Mouse (Mus musculus) spleen, adult 12 weeks (tissue): ENCODE data around the gene Prpf3.
"Not testable (repeated sequence)": the region's sequence is repeated elsewhere in the genome, so short reads cannot be mapped to it uniquely, and the experiment has no call there.

Experiments
- DNase-seq: peaks from one replicate; pipeline ENCODE4 v3.0.0; 2022; ENCODE audit warnings: low spot score

The Prpf3 gene

GRCm38 (mm10) chr3:95881979-95882815, 26.5 kb upstream of the Prpf3 start, which contains the start of gene Ciart:
TSS of gene Ciart (minus strand) at chr3:95882251.
- DNase-seq: peak; percentile 74

GRCm38 (mm10) chr3:95879063-95879462, 23.4 kb upstream of the Prpf3 start:
- no peak for DNase-seq

- DNase-seq: no peak
Observed at GRCm38 (mm10) chr3:95872048-95872447, 16.4 kb upstream of the Prpf3 start.

GRCm38 (mm10) chr3:95871392-95871867, 15.7 kb upstream of the Prpf3 start, which contains the start of gene Mrps21:
TSS of gene Mrps21 (minus strand) at chr3:95871519.
- DNase-seq: peak; percentile 69

GRCm38 (mm10) chr3:95870976-95871375, 15.3 kb upstream of the Prpf3 start:
- DNase-seq: no peak

DNA sequence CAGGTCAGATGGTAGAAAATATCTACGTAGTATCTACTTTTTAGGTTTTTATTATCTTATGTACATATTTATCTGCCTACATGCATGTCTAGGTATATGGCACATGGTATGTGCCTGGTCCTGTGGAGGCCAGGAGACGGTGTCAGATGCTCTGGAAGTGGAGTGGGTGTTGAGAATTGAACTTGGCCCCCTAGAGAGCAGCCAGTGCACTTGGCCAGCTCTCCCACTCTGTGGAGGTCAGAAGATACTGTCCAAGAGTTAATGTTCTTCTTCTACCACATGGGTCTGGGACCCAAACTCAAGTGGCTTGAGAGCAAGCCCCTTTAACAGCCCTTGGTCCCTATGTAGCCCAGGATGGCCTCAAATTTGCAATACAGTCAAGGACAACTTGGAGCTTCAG, 11.7 kb upstream of the Prpf3 start:
- no peak for DNase-seq

DNA sequence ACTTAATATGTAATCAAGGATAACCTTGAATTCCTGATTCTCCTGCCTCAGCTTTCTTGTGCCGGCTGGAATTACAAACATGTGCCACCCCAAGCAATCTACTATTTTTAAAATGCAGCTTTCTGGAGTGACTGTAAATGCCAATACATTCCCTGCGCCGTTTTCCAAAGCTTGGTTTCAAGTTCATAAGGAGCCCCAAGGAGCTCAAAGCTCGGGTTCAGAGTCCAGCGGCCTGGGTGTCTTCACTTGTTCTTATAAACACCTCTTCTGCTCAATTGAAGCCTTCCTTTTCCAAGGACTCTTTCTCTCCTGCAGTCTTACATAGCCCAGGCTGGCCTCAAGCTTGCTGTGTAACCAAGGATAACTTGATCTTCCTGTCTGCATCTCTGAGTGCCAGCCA, 10.4 kb upstream of the Prpf3 start:
- no peak for DNase-seq

DNA sequence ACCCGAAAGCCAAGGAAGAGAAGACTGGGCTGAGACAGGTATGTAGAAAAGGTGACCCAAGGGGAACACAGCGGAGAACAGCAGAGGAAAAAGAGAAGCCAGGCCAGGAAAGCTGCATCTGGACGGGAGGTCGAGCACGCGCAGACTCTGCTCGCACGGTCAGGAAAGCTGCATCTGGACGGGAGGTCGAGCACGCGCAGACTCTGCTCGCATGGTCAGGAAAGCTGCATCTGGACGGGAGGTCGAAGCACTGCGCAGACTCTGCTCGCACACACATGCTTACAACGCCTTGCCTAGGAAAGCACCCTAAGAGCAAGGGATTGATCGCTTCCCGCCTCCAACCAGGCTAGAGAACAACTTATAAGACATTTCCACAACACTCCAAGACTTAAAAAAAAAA, 9.9 kb upstream of the Prpf3 start:
- DNase-seq: no peak

- DNase-seq: no peak
Observed at GRCm38 (mm10) chr3:95865050-95865449, 9.4 kb upstream of the Prpf3 start.

DNA sequence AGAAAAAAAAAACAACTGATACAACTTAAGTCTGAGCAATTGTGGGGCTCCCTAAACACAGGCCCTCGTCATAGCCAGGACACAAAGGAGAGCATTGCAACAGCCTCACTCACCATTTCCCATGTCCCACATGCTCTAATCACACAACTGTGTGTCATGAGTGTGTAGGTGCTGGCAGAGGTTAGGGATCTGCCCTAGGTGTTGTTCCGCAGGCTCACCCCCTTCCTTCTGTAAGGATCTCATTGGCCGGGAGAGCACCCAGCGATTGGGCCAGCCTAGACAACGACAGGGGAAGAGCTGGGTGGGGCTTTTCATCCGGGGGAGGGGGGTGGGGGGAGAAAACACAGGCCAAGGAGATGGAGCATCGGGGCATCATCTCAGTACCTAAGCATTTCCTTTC, 7.9 kb upstream of the Prpf3 start:
- no peak for DNase-seq

DNA sequence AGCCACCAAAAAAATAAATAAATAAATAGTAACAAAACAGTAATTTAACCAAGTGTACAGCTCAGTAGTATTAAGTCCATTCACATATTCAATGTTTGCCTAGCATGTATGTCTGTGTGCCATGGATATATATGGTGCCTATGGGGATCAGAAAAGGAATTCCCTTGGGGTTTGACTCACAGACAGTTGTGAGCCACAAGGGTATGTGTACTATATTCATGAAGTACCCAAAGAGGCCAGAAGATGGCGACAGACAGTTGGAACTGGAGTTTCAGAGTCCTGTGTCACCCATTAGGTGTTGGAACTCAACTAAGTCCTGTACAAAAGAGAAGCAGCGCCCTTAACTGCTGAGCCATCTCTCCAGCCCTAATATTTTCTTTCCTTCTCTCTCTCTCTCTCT, 6.1 kb upstream of the Prpf3 start:
- peak; percentile 53 for DNase-seq

GRCm38 (mm10) chr3:95861216-95861615, 5.5 kb upstream of the Prpf3 start:
- no peak for DNase-seq

DNA sequence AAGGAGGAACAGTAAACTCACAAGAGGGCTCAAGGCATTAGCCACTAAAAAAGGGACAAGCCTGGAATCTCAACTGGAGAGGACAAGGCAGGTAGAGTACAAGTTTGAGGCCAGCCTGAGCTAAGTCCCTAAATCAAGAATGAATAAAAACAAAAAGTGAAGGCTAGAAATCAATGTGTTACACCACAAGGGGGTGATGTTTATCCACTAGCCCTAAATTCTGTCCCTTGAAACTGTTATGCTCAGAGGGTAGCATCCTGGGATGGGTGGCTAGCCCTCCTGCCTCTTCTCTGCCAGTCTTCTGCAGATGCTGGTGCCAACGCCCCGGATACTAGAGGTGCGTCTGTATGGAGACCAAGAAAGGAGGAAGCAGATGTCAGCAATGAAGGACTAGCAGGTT, 4.6 kb upstream of the Prpf3 start:
- no peak for DNase-seq

- DNase-seq: not testable (repeated sequence)
Observed at GRCm38 (mm10) chr3:95858278-95858677, 2.6 kb upstream of the Prpf3 start.

DNA sequence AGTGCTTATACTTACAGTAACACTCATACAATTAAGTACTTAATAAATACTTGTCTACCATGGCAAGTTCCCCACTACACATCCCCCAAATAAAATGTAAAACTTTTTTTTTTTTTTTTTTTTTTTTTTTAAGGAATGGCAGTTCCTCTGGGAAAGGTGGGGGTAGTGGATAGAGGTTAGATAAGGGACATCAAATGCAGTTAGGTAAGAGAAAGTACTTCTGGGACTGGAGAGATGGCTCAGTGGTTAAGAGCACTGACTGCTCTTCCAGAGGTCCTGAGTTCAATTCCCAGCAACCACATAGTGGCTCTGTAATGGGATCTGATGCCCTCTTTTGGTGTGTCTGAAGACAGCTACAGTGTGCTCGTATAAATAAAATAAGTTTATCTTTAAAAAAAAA, 1.4 kb upstream of the Prpf3 start:
- DNase-seq: not testable (repeated sequence)

GRCm38 (mm10) chr3:95856115-95856514, 430 bp upstream of the Prpf3 start:
- DNase-seq: no peak

- no peak for DNase-seq
Observed at GRCm38 (mm10) chr3:95851317-95851716, 4.4 kb downstream of the Prpf3 start.

- no peak for DNase-seq
Observed at GRCm38 (mm10) chr3:95850611-95851010, 5.1 kb downstream of the Prpf3 start.

- no peak for DNase-seq
Observed at GRCm38 (mm10) chr3:95842503-95843214, 13.0 kb downstream of the Prpf3 start.

- no peak for DNase-seq
Observed at GRCm38 (mm10) chr3:95839250-95839649, 16.4 kb downstream of the Prpf3 start.

DNA sequence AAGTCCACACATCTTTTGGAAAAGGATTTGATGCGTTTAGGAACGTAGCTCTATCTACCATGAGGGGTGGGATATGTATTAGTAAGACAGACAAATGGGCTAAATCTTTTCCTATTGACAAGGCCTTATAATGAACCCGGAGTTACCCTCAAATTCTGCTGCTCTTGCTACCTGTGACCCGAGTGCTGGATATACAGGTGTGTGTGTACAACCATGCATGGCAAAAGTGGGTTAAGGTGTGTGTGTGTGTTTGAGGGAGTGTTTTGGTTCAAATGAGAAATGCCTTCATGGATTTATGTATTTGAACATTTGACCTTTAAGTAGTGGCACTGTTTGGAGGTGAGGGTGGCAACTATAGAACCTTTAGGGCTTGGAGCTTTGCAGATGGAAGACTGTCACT, 26.6 kb downstream of the Prpf3 start:
- no peak for DNase-seq

GRCm38 (mm10) chr3:95826275-95826674, 29.4 kb downstream of the Prpf3 start:
- no peak for DNase-seq
